Mouse (Mus musculus): ENCODE results near the gene Vgll4.

The Vgll4 gene

DNA sequence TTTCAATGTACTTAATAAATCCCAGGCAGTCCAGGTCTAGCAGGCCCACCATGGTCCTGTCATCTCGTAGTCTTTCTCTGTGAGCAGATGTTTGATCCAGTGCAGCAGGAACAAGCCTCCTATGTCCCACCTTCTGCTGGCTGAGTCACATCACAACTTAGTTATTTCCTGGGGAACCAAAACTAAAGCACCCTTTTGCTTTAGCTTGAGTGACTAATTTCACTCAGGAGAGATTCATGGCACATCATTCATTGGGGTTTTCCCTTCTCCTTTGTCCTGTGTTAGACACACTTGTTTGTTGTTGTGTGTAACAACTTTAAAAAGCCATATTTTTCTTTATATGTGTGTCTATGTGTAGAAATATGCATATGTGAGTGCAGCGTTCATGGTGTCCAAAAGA is 126.9 kb downstream of the Vgll4 start:
- WGBS, result 88% methylated on average over 2 of the region's 2 CpGs

DNA sequence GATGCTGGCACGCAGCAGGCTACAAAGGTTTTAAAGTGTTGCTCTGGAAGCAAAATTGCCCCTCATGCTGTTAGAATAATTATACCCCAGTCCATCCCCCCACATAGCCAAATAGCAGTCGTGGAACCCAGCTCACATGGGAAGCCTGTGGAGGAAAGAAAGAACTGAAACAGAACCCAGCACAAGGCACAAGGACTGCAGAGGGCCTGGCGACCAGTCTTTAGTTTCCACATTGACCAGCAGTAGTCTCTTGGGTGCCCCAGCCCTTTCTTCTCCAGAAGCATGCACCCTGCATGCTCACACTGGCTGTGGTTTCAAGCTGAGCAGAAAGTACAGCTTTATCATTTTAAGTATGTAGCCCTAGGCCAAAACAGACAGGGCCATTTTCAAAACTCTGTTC is 127.7 kb downstream of the Vgll4 start:
- WGBS, result 81% methylated on average over 3 of the region's 3 CpGs

DNA sequence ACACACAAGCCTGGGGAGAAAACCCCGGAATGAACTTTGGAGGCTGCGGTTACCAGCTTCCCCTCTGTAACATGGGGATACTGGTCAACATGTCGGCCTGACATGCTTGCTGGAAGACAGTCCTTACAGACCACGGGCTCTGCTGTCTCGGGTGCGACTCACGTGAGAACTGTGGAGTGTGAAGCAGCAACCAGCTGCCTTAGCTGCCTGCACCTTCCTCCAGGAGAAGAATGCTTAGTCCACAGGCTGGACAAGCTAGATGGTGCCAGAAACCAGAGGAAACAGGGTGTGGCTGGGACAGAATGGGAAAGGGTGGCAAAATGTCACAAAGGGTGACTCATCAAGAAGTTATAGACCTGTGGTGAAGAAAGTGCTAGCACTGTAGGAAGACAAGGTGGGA is 129.8 kb downstream of the Vgll4 start:
- 91% methylated on average over 7 of the region's 7 CpGs for WGBS

DNA sequence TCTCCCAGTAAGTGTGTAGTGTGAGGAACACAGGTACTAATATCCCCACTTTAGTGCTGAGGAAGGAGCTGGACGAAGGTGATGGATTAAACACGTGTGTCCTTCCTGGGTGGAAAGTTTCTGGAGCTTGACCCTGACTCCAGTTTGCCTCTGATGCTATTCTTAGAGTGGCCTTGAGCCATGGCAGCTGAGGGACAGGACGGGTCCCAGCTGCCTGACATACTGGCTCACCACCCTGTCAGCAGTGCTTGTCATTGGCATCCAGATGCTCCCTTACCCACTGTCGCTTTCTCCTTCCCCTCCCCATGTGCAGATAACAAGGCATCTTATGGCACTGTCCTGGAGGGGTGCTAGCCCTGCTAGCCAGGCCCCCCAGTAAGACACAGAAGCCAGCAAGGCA is 130.9 kb downstream of the Vgll4 start:
- 91% methylated on average over 4 of the region's 4 CpGs for WGBS

DNA sequence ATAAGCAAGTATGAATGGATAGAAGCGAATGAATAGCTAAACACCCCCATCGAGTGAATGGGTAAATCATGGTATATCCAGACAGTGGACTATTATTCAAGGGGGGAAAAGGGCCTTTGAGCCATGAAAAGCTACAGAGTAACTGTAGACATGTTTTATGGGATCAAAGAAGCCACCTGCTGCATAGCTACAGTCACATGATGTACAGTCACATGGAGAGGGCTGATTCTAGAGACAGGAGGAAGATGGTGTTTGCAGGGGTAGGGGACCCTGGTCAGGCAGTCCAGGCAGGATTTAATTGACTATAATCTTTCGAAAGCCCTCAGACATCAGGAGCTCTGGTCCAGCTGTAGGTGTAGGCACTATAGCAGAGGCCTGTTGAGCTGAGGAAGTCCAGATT is 133.4 kb downstream of the Vgll4 start:
- 80% methylated on average over 3 of the region's 3 CpGs for WGBS

DNA sequence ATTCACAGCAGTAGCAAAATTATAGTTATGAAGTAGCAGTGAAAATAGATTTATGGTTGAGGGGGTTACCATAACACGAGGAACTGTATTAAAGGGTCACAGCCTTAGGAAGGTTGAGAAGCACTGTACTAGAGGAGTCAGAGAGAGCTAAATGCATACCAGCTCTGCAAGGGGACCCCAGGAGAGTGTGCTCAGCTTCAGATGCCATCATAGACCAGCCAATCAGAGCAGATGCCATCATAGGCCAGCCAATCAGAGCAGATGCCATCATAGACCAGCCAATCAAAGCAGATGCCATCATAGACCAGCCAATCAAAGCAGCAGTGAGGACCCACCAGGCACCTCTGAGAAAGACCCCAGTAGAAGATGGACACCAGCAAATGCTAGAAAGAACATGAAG is 134.0 kb downstream of the Vgll4 start:
- WGBS, result 92% methylated on average over 1 of the region's 1 CpGs

DNA sequence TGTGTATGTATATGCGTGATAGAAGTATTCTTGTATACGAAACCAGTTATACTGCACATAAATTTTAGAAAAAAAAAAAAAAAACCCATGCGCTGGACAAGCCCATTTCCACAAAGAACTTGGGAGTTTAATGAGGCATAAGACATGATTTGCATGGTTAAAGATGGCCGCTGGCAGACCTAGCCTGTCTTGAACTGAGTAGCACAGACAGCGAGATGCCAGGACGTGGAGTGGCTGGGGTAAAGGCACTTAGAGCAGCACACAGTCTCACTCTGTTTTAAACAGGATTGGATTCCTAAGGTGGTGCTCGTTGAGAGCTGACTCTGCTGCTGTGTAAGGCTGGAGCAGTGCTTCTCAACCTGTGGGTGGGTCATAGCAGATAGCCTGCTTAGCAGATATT is 134.4 kb downstream of the Vgll4 start:
- WGBS, result 78% methylated on average over 7 of the region's 7 CpGs

DNA sequence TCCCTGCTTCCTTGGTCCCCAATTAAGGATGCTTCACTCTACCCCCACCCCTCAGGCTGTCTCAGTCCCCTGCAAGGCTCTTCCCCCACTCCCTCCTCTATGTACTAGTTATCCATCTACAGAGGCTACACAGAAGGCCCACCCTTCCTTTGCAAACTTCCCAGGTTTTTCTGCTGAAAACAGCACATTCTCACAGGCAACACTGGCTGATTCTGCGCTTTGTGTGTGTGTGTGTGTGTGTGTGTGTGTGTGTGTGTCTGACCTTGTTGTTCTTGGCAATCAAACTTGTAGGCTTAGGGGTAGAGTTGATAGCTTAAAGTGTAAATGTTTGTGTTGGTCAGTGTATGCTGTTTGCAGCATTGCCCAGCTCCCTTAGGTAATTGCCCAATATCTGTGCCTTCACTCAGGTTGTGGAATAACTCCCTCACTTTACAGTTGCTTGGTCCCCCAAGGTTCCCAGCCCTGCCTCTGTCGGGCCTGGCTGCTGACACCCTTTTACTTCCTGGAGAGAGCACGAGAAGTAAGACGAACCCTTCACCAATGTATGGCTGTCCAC is 135.9 kb downstream of the Vgll4 start:
- WGBS, result 77% methylated on average over 4 of the region's 4 CpGs

DNA sequence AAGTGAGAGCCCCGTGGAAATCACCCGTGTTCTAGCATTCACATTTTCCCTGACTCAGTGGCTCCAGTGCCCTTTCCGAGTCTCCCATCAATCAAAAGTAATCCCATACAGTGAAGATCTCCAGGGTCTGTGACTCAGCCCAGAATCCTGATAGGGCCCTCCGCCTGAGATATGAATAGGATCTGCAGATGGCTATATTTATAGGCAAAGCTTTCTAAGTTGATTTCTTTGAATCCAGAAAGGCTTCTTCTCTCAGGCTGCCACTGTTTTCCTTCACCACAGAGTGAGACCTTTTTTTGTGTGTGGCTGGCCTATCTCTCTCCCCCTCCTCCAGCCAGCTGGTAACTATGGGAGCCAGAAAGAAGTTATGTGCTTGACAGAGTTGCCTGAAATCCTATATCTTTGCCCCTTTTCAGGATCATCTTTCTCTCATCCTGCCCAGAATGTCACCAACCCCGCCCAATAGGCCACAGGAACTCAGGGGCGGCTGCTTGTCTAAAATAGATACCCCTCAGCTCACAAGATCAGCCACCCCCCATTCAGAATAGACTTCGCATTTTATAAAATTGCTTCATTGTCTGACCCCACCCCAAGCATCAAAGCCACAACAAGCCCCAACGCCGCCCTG is 136.6 kb downstream of the Vgll4 start:
- WGBS, result 58% methylated on average over 9 of the region's 9 CpGs

DNA sequence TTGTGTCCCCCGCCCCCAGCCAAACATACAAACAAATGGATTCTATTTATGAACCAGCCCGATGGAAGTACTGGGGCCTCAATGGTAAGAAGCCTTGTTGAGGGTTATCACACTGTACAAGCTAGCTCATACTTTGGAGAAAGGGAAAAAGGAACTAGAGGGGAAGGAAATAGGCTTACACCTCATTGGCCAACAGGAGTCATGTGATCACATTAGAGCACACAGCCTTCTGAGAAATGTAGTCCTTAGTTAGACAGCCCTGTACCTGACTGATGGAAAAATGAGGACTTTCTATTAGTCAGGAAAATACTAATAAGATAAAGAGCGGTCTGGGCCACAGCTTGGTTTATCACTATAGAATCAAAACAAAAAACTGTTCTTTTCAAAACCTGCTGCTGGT is 138.0 kb downstream of the Vgll4 start:
- 89% methylated on average over 3 of the region's 3 CpGs for WGBS

DNA sequence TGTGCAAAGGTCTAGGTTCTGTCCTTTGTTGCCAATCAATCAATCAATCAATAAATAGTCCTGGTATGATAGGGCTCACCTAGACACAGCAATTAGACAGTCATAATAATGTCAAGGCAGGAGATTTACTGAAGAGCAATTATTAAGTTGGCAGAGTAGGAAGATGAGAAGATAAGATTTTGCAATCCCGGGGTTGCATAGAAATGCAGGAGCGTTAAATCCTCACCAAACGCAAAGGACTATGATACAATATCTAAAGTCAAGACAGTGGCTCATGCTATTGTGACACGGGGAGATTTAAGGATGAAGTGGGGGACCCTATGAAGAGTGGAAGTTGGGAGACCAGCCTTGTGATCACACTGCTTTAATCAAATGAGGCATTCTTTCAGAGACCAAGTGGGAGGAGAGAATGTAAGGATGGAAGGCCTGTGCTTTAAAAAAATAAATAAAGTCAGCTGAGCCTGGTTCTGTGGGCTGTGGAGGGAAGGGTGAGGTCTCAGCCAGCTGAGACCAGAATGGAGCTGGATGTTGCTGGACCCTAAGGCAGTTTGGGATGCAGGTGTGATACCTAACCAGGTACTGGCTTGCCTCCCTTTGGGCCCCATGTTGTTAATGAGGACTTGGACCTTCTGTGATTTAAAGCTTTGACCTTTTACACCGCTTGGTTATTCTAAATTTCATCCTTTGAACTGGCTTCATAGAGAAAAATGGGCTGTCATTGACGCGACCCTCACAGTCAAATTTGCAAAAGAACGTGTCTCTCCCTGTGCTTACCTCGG is 139.9 kb downstream of the Vgll4 start:
- 97% methylated on average over 9 of the region's 9 CpGs for WGBS

DNA sequence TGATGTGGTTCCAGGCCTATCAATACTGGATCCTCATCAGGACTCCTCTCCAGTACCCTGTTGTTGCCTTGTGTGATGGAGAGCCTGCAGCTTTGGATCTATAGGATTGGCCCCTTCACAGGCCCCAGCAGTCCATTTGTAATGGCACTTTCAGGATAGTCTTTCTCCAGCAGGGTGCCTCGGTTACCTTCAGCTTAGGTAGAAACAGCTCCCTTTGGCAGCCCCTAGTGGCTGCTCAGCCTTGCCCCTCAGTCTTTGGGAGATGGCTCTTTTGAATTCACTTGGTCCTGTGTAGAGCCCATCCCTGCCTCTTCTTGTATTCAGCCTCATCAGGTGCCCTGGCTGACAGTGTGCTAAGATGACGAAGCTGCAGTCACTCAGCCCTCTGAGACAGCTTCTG is 142.9 kb downstream of the Vgll4 start:
- WGBS, result 97% methylated on average over 2 of the region's 2 CpGs

DNA sequence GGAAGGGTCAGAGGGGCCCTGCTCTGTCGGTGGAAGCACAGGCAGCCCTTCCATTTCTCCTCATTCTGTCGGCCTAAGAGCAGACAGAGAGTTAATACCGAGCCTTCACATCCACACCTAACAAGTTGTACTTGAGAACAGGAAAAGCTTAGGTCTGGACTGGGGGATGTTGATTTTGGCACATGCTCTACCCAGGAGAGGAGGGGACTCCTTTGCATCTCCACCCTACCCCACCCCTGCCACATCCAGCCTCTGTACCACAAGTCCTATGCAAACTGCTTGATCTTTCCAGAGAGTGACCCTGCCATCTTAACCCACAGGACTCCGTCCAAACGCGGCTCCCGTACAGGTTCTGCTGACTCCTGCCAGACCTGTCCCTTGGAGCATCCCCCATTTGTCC is 148.1 kb downstream of the Vgll4 start:
- whole genome bisulfite sequencing, result 89% methylated on average over 7 of the region's 7 CpGs

DNA sequence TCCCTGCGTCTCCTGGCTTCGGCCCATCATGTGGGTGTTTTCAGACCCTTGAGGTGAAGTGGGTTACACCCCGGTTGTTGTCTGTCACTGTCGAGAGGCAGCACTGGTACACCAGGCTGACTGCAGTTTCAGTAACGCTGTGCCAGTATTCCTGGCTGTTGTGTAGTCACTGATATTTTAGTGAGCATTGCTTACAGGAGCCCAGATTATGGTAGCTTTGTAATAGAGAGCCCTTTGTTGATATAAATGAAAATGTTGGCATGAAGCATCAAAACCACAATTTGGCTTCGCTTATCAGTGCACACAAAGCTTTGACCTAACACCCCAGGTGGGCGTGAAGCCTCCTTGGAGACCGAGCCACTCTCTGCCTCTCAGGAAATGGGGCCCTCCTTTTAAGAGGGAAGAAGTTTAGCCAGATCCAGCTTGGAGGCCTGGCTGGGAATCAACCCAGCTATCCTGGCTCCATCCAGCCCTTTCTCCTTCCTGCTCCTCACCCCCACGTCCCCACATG is 149.8 kb downstream of the Vgll4 start:
- WGBS, result 69% methylated on average over 9 of the region's 9 CpGs

DNA sequence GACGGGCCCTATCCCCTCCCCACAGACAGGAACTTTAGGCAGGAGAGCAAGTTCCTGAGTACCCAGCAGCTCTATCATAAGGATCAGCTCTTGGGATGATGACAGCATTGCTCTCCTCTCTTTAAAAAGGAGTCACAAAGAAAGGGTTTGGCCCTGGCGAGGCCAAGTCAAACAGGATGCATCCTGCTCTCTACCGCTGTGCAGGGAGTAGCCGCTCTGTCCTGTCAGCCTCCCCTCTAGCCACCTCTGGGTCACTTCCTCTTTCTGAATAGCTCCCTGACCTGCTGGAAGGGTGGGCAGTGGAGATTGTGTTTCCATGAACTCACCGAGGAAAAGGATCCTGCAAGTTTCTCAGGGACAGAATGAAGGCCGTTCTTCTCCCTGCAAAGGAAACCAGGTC is 151.3 kb downstream of the Vgll4 start:
- 76% methylated on average over 6 of the region's 6 CpGs for WGBS

DNA sequence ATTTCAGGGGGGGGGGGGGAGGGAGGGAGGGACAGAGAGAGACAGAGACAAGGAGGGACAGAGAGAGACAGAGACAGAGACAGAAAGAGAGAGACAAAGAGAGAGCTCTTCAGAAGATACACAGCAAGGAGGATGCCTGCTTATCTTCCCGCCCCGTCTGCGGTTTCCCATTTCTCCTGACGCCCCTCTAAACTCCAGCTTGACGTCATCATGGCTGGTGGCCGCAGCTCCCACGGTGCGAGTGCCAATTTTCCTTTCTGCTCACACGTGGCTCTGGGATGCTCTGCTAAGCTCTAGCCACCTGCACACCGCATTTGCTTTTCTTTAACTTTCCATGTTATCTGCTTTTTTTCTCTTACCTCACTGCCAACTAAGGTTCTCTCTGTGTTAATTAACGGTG is 151.8 kb downstream of the Vgll4 start:
- 54% methylated on average over 11 of the region's 11 CpGs for WGBS

DNA sequence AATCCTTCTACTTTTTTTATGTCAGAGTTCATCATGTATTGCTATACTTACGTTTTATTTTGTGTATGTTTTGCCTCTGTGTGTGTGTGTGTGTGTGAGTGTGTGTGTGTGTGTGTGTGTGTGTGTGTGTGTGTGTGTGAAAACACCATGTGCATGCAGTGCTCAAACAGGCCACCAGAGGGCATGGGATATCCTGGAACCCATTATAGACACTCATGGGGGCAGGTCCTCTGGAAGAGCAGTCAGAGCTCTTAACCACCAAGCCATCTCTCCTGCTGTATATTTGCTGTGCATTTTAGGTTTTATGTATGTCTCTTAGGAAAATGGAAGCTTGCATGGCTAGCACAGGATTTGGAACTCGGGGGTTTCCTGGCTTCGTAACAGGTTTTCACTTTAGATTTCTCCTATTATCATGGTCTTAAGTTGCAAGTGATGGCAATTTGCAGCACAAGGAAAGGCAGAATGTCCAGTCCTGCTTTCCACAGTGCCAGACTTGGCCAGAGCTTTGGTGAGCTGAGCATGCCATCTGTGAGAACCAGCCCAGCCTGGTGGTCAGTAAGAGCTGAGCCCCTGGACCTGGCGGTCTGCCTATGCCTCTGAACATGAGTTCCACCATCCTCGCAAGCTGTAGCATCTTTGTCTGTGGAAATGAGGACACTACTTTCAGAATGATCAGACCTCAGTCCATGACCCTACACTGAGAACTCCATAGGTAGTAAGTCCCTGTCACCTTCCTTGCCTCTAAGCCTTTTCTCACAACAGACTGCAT is 154.7 kb downstream of the Vgll4 start:
- WGBS, result 92% methylated on average over 5 of the region's 5 CpGs

DNA sequence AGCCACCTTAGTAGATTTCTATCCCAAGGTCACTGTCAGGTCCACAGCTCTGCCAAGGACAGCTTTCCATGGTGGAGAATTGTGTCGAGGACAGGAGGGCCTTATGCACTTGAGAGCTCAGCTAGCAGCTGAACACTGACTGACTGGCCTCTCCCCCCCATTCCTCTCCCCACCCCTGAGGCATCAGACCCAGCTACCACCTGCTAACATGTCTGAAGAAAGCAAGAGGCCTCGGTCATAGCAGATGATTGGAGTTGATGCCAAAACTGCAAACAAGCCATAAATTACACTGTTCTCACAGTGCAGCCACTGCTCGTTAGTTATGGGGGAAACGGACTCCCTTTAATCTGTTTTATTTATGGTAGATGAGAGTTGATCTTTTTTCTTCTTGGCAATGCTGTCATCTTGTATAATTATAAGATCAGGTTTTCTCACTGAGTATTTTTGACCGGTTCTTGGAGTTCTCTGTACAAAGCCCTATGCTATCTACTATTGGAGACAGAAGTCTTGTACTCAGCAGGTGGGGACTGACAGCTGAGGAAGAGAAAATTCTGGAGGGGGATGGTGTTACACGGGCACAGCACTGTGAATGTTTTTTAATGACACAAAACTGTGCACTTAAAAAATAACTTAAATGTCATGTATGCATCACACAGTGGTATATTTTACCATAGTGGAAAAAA is 155.5 kb downstream of the Vgll4 start:
- 52% methylated on average over 6 of the region's 6 CpGs for WGBS

DNA sequence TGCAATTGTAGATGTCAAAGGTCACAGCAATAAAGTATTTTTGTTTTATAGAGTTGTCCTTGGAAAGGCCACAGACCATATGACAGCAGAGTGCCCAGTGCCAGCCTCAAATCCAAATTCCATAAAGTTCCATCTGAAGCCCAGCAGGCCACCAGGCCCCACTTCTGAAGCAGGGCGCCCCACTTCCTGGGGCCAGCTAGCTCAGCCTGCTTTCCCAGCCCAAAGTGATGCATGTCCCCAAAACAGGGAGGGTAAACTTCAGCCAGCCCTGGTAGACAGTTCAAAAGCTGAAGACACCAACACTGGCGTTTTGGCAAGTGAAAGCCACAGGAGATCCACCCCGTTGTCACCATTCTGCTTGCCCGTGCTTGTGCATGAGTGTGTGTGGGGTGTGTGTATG is 157.0 kb downstream of the Vgll4 start:
- 76% methylated on average over 4 of the region's 4 CpGs for WGBS

DNA sequence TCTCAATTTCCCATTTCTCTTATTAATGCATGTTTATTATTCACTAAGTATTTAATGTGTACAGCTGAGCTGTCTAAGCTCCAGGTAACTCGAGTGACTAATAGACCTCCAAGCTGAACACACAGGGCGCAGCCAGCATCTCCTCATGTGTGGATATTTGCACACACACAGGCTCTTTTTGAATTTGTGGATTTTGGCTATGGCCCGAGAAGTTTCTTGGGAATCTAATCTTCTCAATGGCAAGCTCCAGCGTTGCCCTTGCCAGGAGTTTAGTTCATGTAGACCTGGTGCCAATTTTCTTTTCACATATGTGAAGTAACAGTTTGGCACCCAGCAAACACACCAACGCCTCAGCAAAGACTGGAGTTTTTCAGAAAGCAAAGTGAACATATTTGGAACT is 157.5 kb downstream of the Vgll4 start:
- WGBS, result 59% methylated on average over 5 of the region's 5 CpGs

Data from cerebral cortex, adult 2 months (tissue).